Mouse (Mus musculus) cerebellum, adult 11-12 months (tissue): ENCODE results near the gene Noxo1.
"Not testable (repeated sequence)": the region's sequence is repeated elsewhere in the genome, so short reads cannot be mapped to it uniquely, and the experiment has no call there.

ENCODE experiments used
- DNase-seq: peaks from one replicate; pipeline ENCODE4 v3.0.0; 2022

The Noxo1 gene

GRCm38 (mm10) chr17:24696011-24696697 is at the start of gene Noxo1, which contains the start of gene Gfer:
TSS of gene Noxo1 (plus strand) at chr17:24696234.
TSS of gene Gfer (minus strand) at chr17:24696156.
- peak; percentile 87 for DNase-seq

GRCm38 (mm10) chr17:24646381-24646780 is 49.7 kb upstream of the Noxo1 start:
- DNase-seq = no peak

- DNase-seq = peak; percentile 57
These were observed 48.5 kb upstream of the Noxo1 start for GRCm38 (mm10) chr17:24647493-24647892.

- peak; percentile 68 for DNase-seq
These were observed 47.2 kb upstream of the Noxo1 start for GRCm38 (mm10) chr17:24648731-24649377.

DNA sequence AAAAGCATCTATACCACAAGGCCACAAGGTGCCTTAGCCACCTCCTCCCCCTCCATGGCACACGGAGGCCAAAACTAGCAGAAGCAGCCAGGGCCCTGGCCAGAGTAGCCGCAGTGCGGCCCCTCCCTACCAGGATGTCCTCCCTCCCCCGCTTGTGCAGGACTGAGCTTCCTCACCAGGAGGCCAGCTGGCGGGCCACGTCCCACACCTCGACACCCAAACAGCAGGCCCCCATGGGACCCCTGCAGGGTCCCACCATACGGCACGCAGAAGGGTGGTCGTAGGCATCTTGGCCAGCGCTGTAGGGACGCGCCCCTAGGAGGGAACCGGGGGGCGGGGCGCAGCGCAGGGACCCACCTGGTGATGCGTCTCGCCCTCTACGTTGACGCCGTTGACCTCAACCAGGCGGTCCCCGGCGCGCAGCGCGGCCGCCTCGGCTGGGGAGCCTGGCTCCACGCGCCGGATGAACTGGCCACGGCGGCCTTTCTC is 46.4 kb upstream of the Noxo1 start:
- peak; percentile 85 for DNase-seq

- peak; percentile 75 for DNase-seq
These were observed 45.9 kb upstream of the Noxo1 start, which contains the start of gene Slc9a3r2 for GRCm38 (mm10) chr17:24650070-24650616. TSS of gene Slc9a3r2 (minus strand) at chr17:24650327.

DNA sequence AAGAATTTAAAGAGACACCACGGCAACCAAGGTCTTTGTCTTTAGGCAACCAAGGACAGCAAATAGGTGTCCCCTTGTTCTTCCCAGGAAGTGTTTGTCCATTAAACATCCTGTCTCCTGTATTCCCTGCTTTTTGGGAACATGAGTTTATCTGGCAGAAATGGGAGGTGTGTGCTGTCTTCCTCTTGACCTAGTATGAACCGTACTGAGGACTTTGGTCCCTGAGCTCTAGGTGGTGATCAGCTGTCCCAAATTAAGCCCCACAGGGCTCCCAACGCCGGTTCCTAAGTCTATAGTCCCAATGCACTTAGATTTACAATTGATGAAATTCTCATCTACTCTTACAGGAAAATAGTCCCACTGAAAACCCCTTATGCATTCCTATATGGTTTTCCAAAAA is 45.3 kb upstream of the Noxo1 start:
- no peak for DNase-seq

DNA sequence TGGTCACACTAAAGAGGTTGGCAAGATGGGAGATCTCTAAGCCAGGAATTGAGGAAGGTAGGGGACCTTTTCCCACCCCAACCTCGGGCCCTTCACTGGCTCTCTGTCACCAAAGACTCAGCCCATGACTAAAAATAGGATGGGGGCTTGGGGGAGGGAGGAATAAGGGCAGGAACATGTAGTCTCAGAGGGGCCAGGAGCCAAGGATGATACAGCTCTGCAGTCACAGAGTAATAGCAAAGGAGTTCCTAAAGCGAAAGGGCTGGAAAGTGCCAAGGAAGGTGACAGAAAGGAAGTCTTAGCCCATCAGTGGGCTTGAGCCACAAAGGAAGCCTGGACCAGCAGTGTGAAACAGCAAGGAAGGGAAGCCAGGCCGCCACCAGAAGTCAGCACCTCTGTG is 44.2 kb upstream of the Noxo1 start:
- DNase-seq = no peak

- DNase-seq = peak; percentile 60
These were observed 41.9 kb upstream of the Noxo1 start for GRCm38 (mm10) chr17:24653967-24654710.

DNA sequence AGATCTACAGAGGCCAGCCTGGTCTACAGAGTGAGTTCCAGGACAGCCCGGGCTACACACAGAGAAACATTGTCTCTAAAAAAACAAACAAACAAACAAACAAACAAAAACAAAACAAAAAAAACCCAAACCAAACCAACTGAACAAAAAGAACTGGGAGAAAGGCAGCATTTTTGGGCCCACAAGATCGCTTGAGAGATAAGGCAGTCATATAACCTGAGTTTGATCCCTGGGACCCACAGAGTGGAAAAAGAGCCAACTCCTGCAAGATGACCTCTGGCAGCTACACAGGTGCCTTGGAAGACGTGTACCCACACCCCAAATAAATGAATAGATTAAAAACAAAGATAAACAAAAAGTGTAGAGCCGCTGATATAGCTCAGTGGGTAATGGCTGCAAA is 41.1 kb upstream of the Noxo1 start:
- no peak for DNase-seq

- no peak for DNase-seq
These were observed 37.8 kb upstream of the Noxo1 start, which contains the start of gene Npw for GRCm38 (mm10) chr17:24658017-24658758. TSS of gene Npw (minus strand) at chr17:24658457.

GRCm38 (mm10) chr17:24667011-24667410 is 29.0 kb upstream of the Noxo1 start:
- not testable (repeated sequence) for DNase-seq

DNA sequence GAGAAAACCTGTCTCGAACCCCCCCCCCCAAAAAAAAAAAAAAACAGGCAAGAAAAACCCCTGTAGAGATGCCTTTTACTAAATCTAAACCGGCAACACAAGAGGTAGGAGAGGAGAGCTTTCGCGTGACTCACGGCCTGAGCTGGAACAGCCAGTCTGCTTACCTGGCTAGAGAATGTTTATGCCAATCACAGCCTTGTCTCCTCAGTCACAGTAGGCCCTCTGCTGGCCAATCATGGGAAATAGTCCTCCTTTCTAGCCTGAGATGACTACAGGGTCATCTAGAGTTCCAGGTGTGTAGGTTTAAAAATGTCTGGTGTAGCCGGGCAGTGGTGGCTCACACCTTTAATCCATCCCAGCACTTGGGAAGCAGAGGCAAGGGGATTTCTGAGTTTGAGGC is 28.6 kb upstream of the Noxo1 start:
- DNase-seq = peak; percentile 80

GRCm38 (mm10) chr17:24669214-24669544 is 26.9 kb upstream of the Noxo1 start:
- not testable (repeated sequence) for DNase-seq

- DNase-seq = peak; percentile 94
These were observed 26.3 kb upstream of the Noxo1 start, which contains the start of gene Zfp598 for GRCm38 (mm10) chr17:24669545-24670245. TSS of gene Zfp598 (plus strand) at chr17:24669687.

DNA sequence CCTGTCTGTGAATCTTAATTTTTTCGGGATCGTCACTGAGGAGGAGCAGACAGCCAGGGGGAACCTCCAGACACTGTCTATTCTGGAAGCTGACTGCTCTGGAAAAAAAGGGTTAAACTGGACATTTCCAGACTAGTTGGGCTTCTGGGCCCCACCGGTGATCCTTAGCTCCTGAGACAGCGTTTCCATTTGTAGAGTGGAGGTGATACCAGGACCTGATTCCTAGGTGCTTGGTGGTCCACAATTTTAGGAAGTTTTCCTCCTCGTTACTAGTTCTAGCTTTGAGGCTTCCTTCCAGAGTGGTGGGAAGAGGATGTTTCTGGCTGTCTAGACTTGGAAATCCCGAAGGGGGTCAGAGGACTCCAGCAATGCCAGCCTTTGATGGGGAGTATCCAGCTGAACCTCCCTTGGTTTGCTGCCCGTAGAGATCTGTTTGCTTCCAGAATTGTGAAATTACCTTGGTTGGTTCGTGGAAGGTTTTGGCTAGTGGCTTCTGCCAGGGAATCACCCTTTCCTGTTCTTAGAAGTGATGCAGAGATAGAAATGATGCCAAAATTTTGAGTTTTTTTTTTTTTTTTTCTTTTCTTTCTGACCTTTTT is 25.7 kb upstream of the Noxo1 start:
- no peak for DNase-seq

DNA sequence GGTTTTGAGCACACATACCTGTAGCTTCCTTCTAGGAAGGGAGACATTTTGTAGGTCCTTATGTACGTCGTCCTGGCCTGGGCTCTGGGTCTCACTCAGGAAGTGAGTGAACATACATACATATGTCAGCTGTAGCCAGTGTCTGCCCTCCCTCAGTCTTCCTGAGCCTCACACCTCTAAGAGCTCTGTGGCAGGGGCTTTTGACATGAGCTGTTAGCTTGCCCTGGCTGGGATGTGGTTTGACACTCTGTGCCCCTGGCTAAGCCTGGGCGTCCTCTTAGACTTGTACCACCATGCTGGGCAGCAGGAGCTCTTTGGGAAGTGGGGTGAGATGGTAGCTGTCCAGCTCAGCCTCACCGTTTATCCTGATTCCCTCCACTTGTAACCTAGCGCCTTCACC is 24.7 kb upstream of the Noxo1 start:
- no peak for DNase-seq

DNA sequence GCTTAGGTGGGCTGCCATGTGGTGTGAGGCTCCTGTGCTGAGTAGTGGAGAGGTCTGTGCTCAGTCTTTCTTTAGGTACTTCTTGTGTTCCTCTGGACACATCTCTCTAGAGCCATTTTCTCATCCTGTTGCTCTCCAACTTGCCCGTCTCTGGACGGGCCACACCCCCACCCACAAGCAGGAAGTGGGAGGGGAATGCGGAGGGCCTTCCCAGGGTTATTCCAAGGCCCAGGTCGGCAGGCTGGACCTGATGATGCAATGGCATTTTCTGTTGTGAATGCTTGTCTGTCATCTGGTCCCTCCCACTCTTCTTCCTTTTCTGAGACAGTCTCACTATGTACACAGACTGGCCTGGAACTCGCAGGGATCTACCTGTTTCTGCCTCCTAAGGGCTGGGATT is 23.9 kb upstream of the Noxo1 start:
- DNase-seq = no peak

GRCm38 (mm10) chr17:24674277-24674676 is 21.8 kb upstream of the Noxo1 start:
- no peak for DNase-seq

DNA sequence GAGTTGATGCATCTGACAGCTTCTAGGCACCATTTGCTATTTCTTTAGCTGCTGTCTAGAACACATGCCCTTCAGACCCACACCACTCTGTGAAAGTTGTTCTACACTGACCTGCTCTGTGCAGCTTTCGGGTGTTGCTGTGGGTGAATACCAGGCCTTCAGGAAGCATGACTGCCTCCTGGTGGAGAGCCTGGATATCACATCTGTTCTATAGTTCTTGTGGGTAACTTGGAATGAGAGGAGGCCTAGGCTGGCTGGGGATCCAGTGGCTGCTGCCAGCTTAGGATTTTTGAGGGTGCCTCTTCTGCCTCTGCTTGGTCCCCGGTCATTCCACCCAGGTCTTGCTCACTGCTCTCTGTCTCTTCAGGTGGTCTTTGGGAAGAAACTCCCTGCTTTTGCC is 19.8 kb upstream of the Noxo1 start:
- no peak for DNase-seq

DNA sequence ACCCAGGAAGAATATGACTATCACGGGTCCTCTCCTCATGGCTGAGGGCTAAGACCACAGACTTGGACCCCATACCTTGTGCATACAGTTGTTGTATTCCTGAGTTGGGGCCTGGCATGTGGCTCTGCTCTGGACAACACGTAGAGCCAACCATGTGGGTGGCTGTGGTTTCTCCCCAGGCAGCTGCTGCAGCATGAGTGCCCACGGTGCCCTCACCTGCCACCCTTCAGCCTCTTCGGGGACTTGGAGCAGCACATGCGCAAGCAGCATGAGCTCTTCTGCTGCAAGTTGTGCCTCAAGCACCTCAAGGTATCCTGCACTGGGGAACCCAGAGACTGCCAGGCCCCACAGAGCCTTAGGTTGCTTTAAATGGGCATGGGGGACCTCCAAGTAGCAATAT is 19.2 kb upstream of the Noxo1 start:
- no peak for DNase-seq
